17 mouse cellular contexts compared by ENCODE assay signal in genomic region chr14:27881972-27882371, GRCm38 (mm10).
"Had no signal": no experiment of that assay in that cellular context is flagged by ENCODE, and none has a peak within 500 bp of the region (broad histone marks: within the 10 kb centered on the region; RNA-seq: fewer than 3 reads in every experiment).

No protein-coding gene starts in this region.

- H3K4me3 ChIP-seq: megakaryocyte, embryonic 14.5 days; midbrain, embryonic 13.5 days; midbrain, embryonic 15.5 days; neural tube, embryonic 13.5 days; neural tube, embryonic 15.5 days had no signal

- H3K27ac ChIP-seq: midbrain, embryonic 13.5 days; midbrain, embryonic 15.5 days; neural tube, embryonic 13.5 days; neural tube, embryonic 15.5 days had no signal

- ATAC-seq: midbrain, embryonic 13.5 days; midbrain, embryonic 15.5 days had no signal

- DNase-seq: lung, adult 18-20 months; lung, embryonic 14.5 days; lung, postnatal 10 days; lung, postnatal 4 days; retina, postnatal 1 day; right cerebral cortex, adult 18-20 months; right cerebral cortex, postnatal 25 days; right cerebral cortex, postnatal 4 days; spleen, adult 18-20 months; thymus, adult 18-20 months; thymus, postnatal 14 days; thymus, postnatal 4 days had no signal
